Mouse (Mus musculus) ES-Bruce4 (cell line): ENCODE results near the gene Rccd1.

Experiments
- EP300 ChIP-seq: IDR thresholded peaks from 2 replicates; pipeline ENCODE4 v1.6.1; 2011; ENCODE audit warnings: low read depth, low read length; ENCODE audit not compliant: insufficient read depth
- POLR2A ChIP-seq: IDR thresholded peaks from one replicate; pipeline ENCODE4 v1.8.1; 2011; ENCODE audit warnings: low read length; ENCODE audit not compliant: insufficient read depth

GRCm38 (mm10) chr7:80346173-80346572, 21.9 kb upstream of the Rccd1 start:
- no peak for TF ChIP-seq EP300
- no peak for TF ChIP-seq POLR2A
